Mouse (Mus musculus) forebrain, embryonic 11.5 days (tissue): ENCODE data around the gene Spats2l. TPM values are rescaled to one million over a fixed set of nuclear protein-coding genes. Genes with fewer than 3 reads are reported as not detected.
A peak's percentile ranks its signal among the peaks of the same experiment; 100 is the strongest.

Source experiments
- ATAC-seq: fragments of 200-750 bp; cut with Nextera tagmentation; replicated peaks from 2 replicates; pipeline ENCODE4 v1.8.0; 2017; ENCODE audit warnings: moderate TSS enrichment; ENCODE audit not compliant: low FRiP score
- DNase-seq: peaks from one replicate; pipeline ENCODE4 v3.0.0-alpha.2; 2017; ENCODE audit warnings: low spot score
- H3K27ac ChIP-seq: fragments of 300-500 bp; sonication (generic); 2 replicates; pipeline ENCODE4 v1.5.1; 2014; ENCODE audit warnings: low read depth, low read length
- H3K27me3 ChIP-seq: fragments of 300-500 bp; sonication (generic); 2 replicates; pipeline ENCODE4 v1.6.1; 2014; ENCODE audit warnings: mild to moderate bottlenecking, low read length, mixed read lengths; ENCODE audit not compliant: control insufficient read depth, insufficient read depth
- H3K36me3 ChIP-seq: fragments of 300-500 bp; sonication (generic); 2 replicates; pipeline ENCODE4 v1.6.1; 2014; ENCODE audit warnings: mild to moderate bottlenecking, low read length, moderate library complexity, mixed read lengths; ENCODE audit not compliant: control insufficient read depth, insufficient read depth
- H3K4me1 ChIP-seq: fragments of 300-500 bp; sonication (generic); replicated peaks from 2 replicates; pipeline ENCODE4 v1.6.1; 2014; ENCODE audit warnings: low read length, mixed read lengths; ENCODE audit not compliant: control insufficient read depth, insufficient read depth
- H3K4me2 ChIP-seq: fragments of 300-500 bp; sonication (generic); 2 replicates; pipeline ENCODE4 v1.6.1; 2014; ENCODE audit warnings: low read depth, mild to moderate bottlenecking, low read length, moderate library complexity, mixed read lengths; ENCODE audit not compliant: severe bottlenecking
- H3K4me3 ChIP-seq: fragments of 300-500 bp; sonication (generic); 2 replicates; pipeline ENCODE4 v1.5.1; 2014; ENCODE audit warnings: low read depth, low read length
- H3K9ac ChIP-seq: fragments of 300-500 bp; sonication (generic); 2 replicates; pipeline ENCODE4 v1.6.1; 2014; ENCODE audit warnings: low read length
- H3K9me3 ChIP-seq: fragments of 300-500 bp; sonication (generic); 2 replicates; pipeline ENCODE4 v1.6.1; 2016; ENCODE audit warnings: low read length, mixed read lengths; ENCODE audit not compliant: control insufficient read depth
- WGBS: fragments of 180-500 bp; shearing (Covaris S2); extraction: QIAGEN DNeasy Blood & Tissue Kit; methylation state at CpG from one replicate; pipeline ENCODE4 v1.1.7; 2014; 5-methylcytosine and 5-hydroxymethylcytosine counted together
- polyA plus RNA-seq: library from polyadenylated mRNA; unstranded; fragments of >200 nt; fragmentation: Nextera tagmentation; extraction: Ambion mirVana; gene quantifications from 2 replicates; pipeline ENCODE4 v1.2.1, GENCODE M21; 2014

Spats2l gene
- polyA plus RNA-seq, 1 experiment from 2014 or later: 37.5 TPM

DNA sequence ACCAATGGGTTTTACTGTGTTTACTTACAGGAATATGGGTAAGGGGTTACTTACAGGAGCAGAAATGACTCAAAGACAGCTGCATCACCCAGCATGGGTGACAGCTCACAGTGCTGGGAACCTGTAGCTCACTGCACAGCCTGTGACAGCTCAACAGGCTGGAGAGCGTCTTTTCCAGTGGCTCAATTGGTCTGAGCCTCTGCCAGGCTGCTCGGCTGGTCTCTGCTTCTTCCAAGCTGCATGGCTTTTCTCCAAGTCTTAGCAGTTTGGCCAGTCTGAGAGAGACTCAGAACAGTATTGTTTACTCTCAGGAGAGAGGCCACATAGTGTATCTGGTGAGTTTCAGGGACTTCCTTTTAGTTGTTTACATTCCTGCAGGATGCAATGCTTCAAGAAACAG lies 110.9 kb downstream of the Spats2l start:
- Histone ChIP-seq H3K4me1 (no peaks in the 10 kb centered on the region), H3K9ac (no peak overlapping the region), H3K27ac (no peak overlapping the region), H3K4me3 (no peak overlapping the region), H3K4me2 (no peak overlapping the region), H3K27me3 (no peaks in the 10 kb centered on the region), H3K36me3 (no peaks in the 10 kb centered on the region), H3K9me3 (no peaks in the 10 kb centered on the region)
- ATAC-seq (no peak), DNase-seq (no peak)
- WGBS: 90% methylated on average over 2 of the region's 2 CpGs

DNA sequence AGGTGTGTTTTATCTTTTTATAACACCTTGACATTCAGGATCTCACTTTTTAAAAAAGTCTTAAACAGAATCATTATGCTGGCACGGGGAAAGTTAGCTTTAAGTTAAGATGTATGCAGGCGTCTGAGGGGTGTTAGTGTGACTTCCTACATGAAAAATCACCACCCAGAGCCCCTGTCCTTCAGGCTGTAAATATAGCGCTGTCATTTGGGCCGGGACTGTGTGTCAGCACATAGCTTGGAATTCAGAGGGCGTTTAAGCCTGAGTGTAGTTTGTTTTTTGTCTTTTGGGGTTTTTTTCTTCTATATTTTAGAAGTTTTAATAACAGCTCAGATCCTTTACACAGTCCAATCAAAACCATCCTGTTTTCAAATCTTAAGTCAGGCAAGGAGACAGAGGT lies 115.8 kb downstream of the Spats2l start:
- WGBS: 52% methylated on average over 5 of the region's 5 CpGs
- Histone ChIP-seq H3K4me2 (no peak overlapping the region), H3K27ac (no peak overlapping the region), H3K36me3 (no peaks in the 10 kb centered on the region), H3K9ac (no peak overlapping the region), H3K27me3 (no peaks in the 10 kb centered on the region), H3K9me3 (no peaks in the 10 kb centered on the region), H3K4me3 (no peak overlapping the region), H3K4me1 (no peaks in the 10 kb centered on the region; the same call in 1 of the 2 replicates)
- DNase-seq (no peak), ATAC-seq (no peak)

GRCm38 (mm10) chr1:57890259-57890902 lies 116.4 kb downstream of the Spats2l start:
- Histone ChIP-seq H3K4me3 (no peak overlapping the region), H3K9ac (no peak overlapping the region), H3K4me2 (no peak overlapping the region), H3K36me3 (no peaks in the 10 kb centered on the region), H3K4me1 (no peaks in the 10 kb centered on the region; the same call in 1 of the 2 replicates), H3K9me3 (no peaks in the 10 kb centered on the region), H3K27ac (no peak overlapping the region), H3K27me3 (no peaks in the 10 kb centered on the region)
- 0 out of 2 replicates have a peak, but pooled peaks have one; percentile 12 for ATAC-seq
- DNase-seq: no peak
- WGBS: 11% methylated on average over 5 of the region's 5 CpGs

- no peak overlapping the region for H3K27ac ChIP-seq
- 77% methylated on average over 8 of the region's 8 CpGs for WGBS
Measured at GRCm38 (mm10) chr1:57890903-57891267, 116.9 kb downstream of the Spats2l start.

GRCm38 (mm10) chr1:57901494-57901893 lies 127.5 kb downstream of the Spats2l start:
- WGBS: 88% methylated on average over 3 of the region's 3 CpGs
- Histone ChIP-seq H3K9me3 (no peaks in the 10 kb centered on the region), H3K9ac (no peak overlapping the region), H3K4me3 (no peak overlapping the region), H3K27me3 (no peaks in the 10 kb centered on the region), H3K4me2 (no peak overlapping the region), H3K36me3 (no peaks in the 10 kb centered on the region), H3K4me1 (no peaks in the 10 kb centered on the region), H3K27ac (no peak overlapping the region)
- ATAC-seq (no peak), DNase-seq (no peak)

More at GRCm38 (mm10) chr1:57890903-57891267, 116.9 kb downstream of the Spats2l start:
- no peaks in the 10 kb centered on the region for H3K9me3 ChIP-seq
- no peaks in the 10 kb centered on the region; the same call in 1 of the 2 replicates for H3K4me1 ChIP-seq
- H3K4me2 ChIP-seq: no peak overlapping the region
- no peaks in the 10 kb centered on the region for H3K27me3 ChIP-seq
- no peak for ATAC-seq
- no peak overlapping the region for H3K4me3 ChIP-seq
- H3K36me3 ChIP-seq: no peaks in the 10 kb centered on the region
- H3K9ac ChIP-seq: no peak overlapping the region
- no peak for DNase-seq

DNA sequence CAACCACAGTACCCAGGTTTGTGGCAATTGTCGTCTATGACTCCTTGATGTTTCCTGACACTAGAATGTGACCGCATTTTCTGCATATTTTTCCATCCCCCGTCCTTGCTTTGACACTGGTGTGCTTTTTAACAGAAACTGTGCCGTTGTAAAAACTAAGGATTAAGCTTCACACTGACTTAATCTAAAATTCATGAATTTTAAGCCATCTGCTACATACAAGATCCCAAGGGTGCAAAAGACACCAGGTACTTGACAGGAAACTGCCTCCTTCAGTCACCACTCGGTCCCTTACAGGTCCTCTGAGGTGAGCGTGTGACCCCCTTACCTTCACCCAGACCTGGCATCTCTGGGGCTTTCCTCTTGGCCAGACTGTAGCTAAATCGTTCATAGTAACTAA lies 129.8 kb downstream of the Spats2l start:
- no peak overlapping the region for H3K9ac ChIP-seq
- H3K4me2 ChIP-seq: no peak overlapping the region
- H3K36me3 ChIP-seq: no peaks in the 10 kb centered on the region
- H3K9me3 ChIP-seq: no peaks in the 10 kb centered on the region
- H3K4me3 ChIP-seq: no peak overlapping the region
- H3K27ac ChIP-seq: no peak overlapping the region
- H3K27me3 ChIP-seq: no peaks in the 10 kb centered on the region
- 82% methylated on average over 7 of the region's 7 CpGs for WGBS
- DNase-seq: no peak
- no peaks in the 10 kb centered on the region for H3K4me1 ChIP-seq
- ATAC-seq: no peak

GRCm38 (mm10) chr1:57905912-57906311 lies 131.9 kb downstream of the Spats2l start:
- ATAC-seq (no peak), DNase-seq (no peak)
- H3K4me3 ChIP-seq: no peak overlapping the region
- no peak overlapping the region for H3K4me2 ChIP-seq
- no peaks in the 10 kb centered on the region for H3K27me3 ChIP-seq
- no peaks in the 10 kb centered on the region for H3K9me3 ChIP-seq
- no peak overlapping the region for H3K27ac ChIP-seq
- no peaks in the 10 kb centered on the region for H3K36me3 ChIP-seq
- H3K4me1 ChIP-seq: no peaks in the 10 kb centered on the region
- H3K9ac ChIP-seq: no peak overlapping the region
- 80% methylated on average over 3 of the region's 3 CpGs for WGBS

GRCm38 (mm10) chr1:57906312-57906711 lies 132.3 kb downstream of the Spats2l start:
- ATAC-seq (no peak), DNase-seq (no peak)
- no peak overlapping the region for H3K4me2 ChIP-seq
- H3K27me3 ChIP-seq: no peaks in the 10 kb centered on the region
- no peak overlapping the region for H3K9ac ChIP-seq
- H3K9me3 ChIP-seq: no peaks in the 10 kb centered on the region
- no peak overlapping the region for H3K4me3 ChIP-seq
- no peak overlapping the region for H3K27ac ChIP-seq
- no peaks in the 10 kb centered on the region for H3K4me1 ChIP-seq
- H3K36me3 ChIP-seq: no peaks in the 10 kb centered on the region

DNA sequence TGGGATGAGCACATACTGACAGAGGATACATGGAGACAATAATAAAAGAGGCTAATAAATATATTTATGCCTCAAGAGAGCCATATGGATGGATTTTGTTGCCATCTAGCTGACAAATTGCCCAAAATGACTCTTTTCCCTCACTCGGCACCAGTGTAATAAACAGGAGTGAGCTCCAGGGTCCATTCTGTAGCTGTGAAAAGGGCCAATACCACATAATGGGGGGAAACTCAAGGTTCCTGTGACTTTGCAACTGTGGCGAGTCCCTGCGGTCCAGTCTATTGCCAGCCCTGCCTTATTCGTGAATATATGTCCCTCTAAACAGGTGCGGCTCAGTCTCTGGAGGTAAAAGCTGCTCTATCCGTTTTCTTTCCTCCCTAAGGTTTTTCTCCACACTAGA lies 137.6 kb downstream of the Spats2l start:
- Histone ChIP-seq H3K4me1 (no peaks in the 10 kb centered on the region), H3K9me3 (no peaks in the 10 kb centered on the region), H3K27me3 (no peaks in the 10 kb centered on the region), H3K4me3 (no peak overlapping the region), H3K9ac (no peak overlapping the region), H3K4me2 (no peak overlapping the region), H3K36me3 (no peaks in the 10 kb centered on the region), H3K27ac (no peak overlapping the region)
- DNase-seq (no peak), ATAC-seq (no peak)
- 84% methylated on average over 6 of the region's 6 CpGs for WGBS
